Mouse (Mus musculus): ENCODE measurements around the gene Dlec1. TPM values are rescaled to one million over a fixed set of nuclear protein-coding genes. Genes with fewer than 3 reads are reported as not detected.

Dlec1 gene
- polyA plus RNA-seq, 1 experiment from 2014 or later, result 0.64 TPM

GRCm38 (mm10) chr9:119155416-119155815 lies 53.1 kb downstream of the Dlec1 start:
- H3K4me3 ChIP-seq (ENCODE audit: low read depth, low read length), result no peak overlapping the region
- WGBS, result 69% methylated on average over 8 of the region's 8 CpGs

GRCm38 (mm10) chr9:119155826-119156225 lies 53.5 kb downstream of the Dlec1 start:
- no peak for DNase-seq (ENCODE audit: low spot score)
- Histone ChIP-seq H3K9me3 (ENCODE audit: low read length) (no peaks in the 10 kb centered on the region), H3K4me2 (replicated peaks; ENCODE audit: low read depth, low read length) (no peak overlapping the region), H3K4me3 (ENCODE audit: low read depth, low read length) (no peak overlapping the region), H3K36me3 (ENCODE audit: insufficient read depth, low read length) (no peaks in the 10 kb centered on the region), H3K9ac (replicated peaks; ENCODE audit: low read depth) (no peak overlapping the region), H3K27me3 (replicated peaks; ENCODE audit: insufficient read depth, low read length) (no peaks in the 10 kb centered on the region; the same call in 1 of the 2 replicates), H3K27ac (ENCODE audit: low read length) (no peak overlapping the region), H3K4me1 (ENCODE audit: insufficient read depth, low read depth, low read length) (no peaks in the 10 kb centered on the region)
- ATAC-seq, result no peak
- 49% methylated on average over 7 of the region's 7 CpGs for WGBS
- TF ChIP-seq CTCF (IDR thresholded peaks at IDR 0.05) (no peak), EP300 (IDR thresholded peaks at IDR 0.05) (no peak)

More at GRCm38 (mm10) chr9:119155416-119155815, 53.1 kb downstream of the Dlec1 start:
- Histone ChIP-seq H3K27me3 (replicated peaks; ENCODE audit: insufficient read depth, low read length) (no peaks in the 10 kb centered on the region; the same call in 1 of the 2 replicates), H3K9ac (replicated peaks; ENCODE audit: low read depth) (no peak overlapping the region), H3K9me3 (ENCODE audit: low read length) (no peaks in the 10 kb centered on the region), H3K27ac (ENCODE audit: low read length) (no peak overlapping the region), H3K36me3 (ENCODE audit: insufficient read depth, low read length) (no peaks in the 10 kb centered on the region), H3K4me2 (replicated peaks; ENCODE audit: low read depth, low read length) (no peak overlapping the region), H3K4me1 (ENCODE audit: insufficient read depth, low read depth, low read length) (no peaks in the 10 kb centered on the region)
- no peak for ATAC-seq
- no peak for TF ChIP-seq CTCF (IDR thresholded peaks at IDR 0.05)
- no peak for TF ChIP-seq EP300 (IDR thresholded peaks at IDR 0.05)
- no peak for DNase-seq (ENCODE audit: low spot score)

GRCm38 (mm10) chr9:119156278-119157201 lies 54.3 kb downstream of the Dlec1 start, which contains the start of gene Acaa1b:
Gene Acaa1b, minus strand, starts transcription at chr9:119157093.
- no peaks in the 10 kb centered on the region; the same call in 1 of the 2 replicates for H3K27me3 ChIP-seq (replicated peaks; ENCODE audit: insufficient read depth, low read length)

GRCm38 (mm10) chr9:119158861-119159260 lies 56.6 kb downstream of the Dlec1 start, which contains the start of gene Gm47289:
Gene Gm47289, plus strand, starts transcription at chr9:119159161.
- Histone ChIP-seq H3K4me2 (replicated peaks; ENCODE audit: low read depth, low read length) (no peak within 1 kb of the TSS), H3K4me1 (ENCODE audit: insufficient read depth, low read depth, low read length) (no peaks in the 10 kb centered on the region), H3K9ac (replicated peaks; ENCODE audit: low read depth) (no peak within 1 kb of the TSS), H3K9me3 (ENCODE audit: low read length) (no peaks in the 10 kb centered on the region), H3K36me3 (ENCODE audit: insufficient read depth, low read length) (no peaks in the 10 kb centered on the region), H3K27me3 (replicated peaks; ENCODE audit: insufficient read depth, low read length) (no peaks in the 10 kb centered on the region; the same call in 1 of the 2 replicates), H3K4me3 (ENCODE audit: low read depth, low read length) (no peak within 1 kb of the TSS), H3K27ac (ENCODE audit: low read length) (no peak within 1 kb of the TSS)
- ATAC-seq (no peak), DNase-seq (ENCODE audit: low spot score) (no peak)
- WGBS, result 44% methylated on average over 4 of the region's 4 CpGs
- TF ChIP-seq CTCF (IDR thresholded peaks at IDR 0.05) (no peak), EP300 (IDR thresholded peaks at IDR 0.05) (no peak)

More at GRCm38 (mm10) chr9:119156278-119157201, 54.3 kb downstream of the Dlec1 start, which contains the start of gene Acaa1b:
- Histone ChIP-seq H3K4me1 (ENCODE audit: insufficient read depth, low read depth, low read length) (no peaks in the 10 kb centered on the region), H3K4me2 (replicated peaks; ENCODE audit: low read depth, low read length) (peak within 1 kb of the TSS; percentile 50), H3K9me3 (ENCODE audit: low read length) (no peaks in the 10 kb centered on the region), H3K4me3 (ENCODE audit: low read depth, low read length) (peak within 1 kb of the TSS; percentile 25; the same call in 1 of the 2 replicates), H3K36me3 (ENCODE audit: insufficient read depth, low read length) (no peaks in the 10 kb centered on the region), H3K9ac (replicated peaks; ENCODE audit: low read depth) (no peak within 1 kb of the TSS), H3K27ac (ENCODE audit: low read length) (no peak within 1 kb of the TSS)
- ATAC-seq (peak; percentile 85), DNase-seq (ENCODE audit: low spot score) (peak; percentile 90)
- peak; percentile 80 for TF ChIP-seq CTCF (IDR thresholded peaks at IDR 0.05)
- no peak for TF ChIP-seq EP300 (IDR thresholded peaks at IDR 0.05)
- WGBS, result 1% methylated on average over 58 of the region's 65 CpGs

GRCm38 (mm10) chr9:119160689-119161088 lies 58.4 kb downstream of the Dlec1 start:
- 91% methylated on average over 3 of the region's 3 CpGs for WGBS
- Histone ChIP-seq H3K4me3 (ENCODE audit: low read depth, low read length) (no peak overlapping the region), H3K4me1 (ENCODE audit: insufficient read depth, low read depth, low read length) (no peaks in the 10 kb centered on the region), H3K36me3 (ENCODE audit: insufficient read depth, low read length) (no peaks in the 10 kb centered on the region), H3K27ac (ENCODE audit: low read length) (no peak overlapping the region), H3K9ac (replicated peaks; ENCODE audit: low read depth) (no peak overlapping the region), H3K27me3 (replicated peaks; ENCODE audit: insufficient read depth, low read length) (no peaks in the 10 kb centered on the region; the same call in 1 of the 2 replicates), H3K9me3 (ENCODE audit: low read length) (no peaks in the 10 kb centered on the region), H3K4me2 (replicated peaks; ENCODE audit: low read depth, low read length) (no peak overlapping the region)
- ATAC-seq, result no peak
- no peak for DNase-seq (ENCODE audit: low spot score)
- TF ChIP-seq CTCF (IDR thresholded peaks at IDR 0.05) (no peak), EP300 (IDR thresholded peaks at IDR 0.05) (no peak)

- no peaks in the 10 kb centered on the region for H3K36me3 ChIP-seq (ENCODE audit: insufficient read depth, low read length)
- H3K4me2 ChIP-seq (replicated peaks; ENCODE audit: low read depth, low read length), result no peak overlapping the region
- H3K9ac ChIP-seq (replicated peaks; ENCODE audit: low read depth), result no peak overlapping the region
- no peaks in the 10 kb centered on the region for H3K9me3 ChIP-seq (ENCODE audit: low read length)
- H3K4me1 ChIP-seq (ENCODE audit: insufficient read depth, low read depth, low read length), result no peaks in the 10 kb centered on the region
- H3K4me3 ChIP-seq (ENCODE audit: low read depth, low read length), result no peak overlapping the region
- 83% methylated on average over 7 of the region's 7 CpGs for WGBS
- H3K27ac ChIP-seq (ENCODE audit: low read length), result no peak overlapping the region
- ATAC-seq (no peak), DNase-seq (ENCODE audit: low spot score) (no peak)
- TF ChIP-seq CTCF (IDR thresholded peaks at IDR 0.05) (no peak), EP300 (IDR thresholded peaks at IDR 0.05) (no peak)
- no peaks in the 10 kb centered on the region for H3K27me3 ChIP-seq (replicated peaks; ENCODE audit: insufficient read depth, low read length)
Observed at GRCm38 (mm10) chr9:119164743-119165142, 62.5 kb downstream of the Dlec1 start.

Measured in lung, postnatal 0 days (tissue).